Comparison of ENCODE assay signal across 8 mouse cellular contexts in the genomic region with DNA sequence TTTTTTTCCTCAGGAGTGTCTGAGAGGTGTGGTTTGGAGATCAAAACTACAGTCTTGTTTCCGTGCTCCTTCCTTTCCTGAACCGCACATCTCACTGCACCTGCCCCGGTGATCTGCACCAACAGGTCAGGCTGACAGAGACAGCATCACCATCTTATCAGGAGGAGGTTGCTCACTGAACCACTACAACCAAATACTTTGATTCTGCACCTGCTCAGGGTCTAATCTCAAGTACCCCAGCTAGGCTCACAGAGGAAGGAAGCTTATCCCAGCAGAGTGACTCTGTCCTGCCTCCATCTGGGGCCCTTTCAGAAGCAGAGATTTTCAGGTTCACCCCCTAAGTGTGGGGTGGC. TPM values are rescaled to one million over a fixed set of nuclear protein-coding genes. Genes with fewer than 3 reads are reported as not detected.
DNase-seq lines count a peak whose midpoint lies in the region; ATAC-seq lines count a peak whose summit lies in the region.

No protein-coding gene starts in this region.

- ATAC-seq in megakaryocyte-erythroid progenitor cell, adult 5-6 weeks (replicated peaks; ENCODE audit: low FRiP score, low TSS enrichment, poor library complexity, severe bottlenecking): 0 out of 2 replicates have a peak, but pooled peaks have one; percentile 0
- ATAC-seq in erythroid progenitor cell, adult 5-6 weeks (replicated peaks; ENCODE audit: low FRiP score, poor library complexity, severe bottlenecking): no peak
- ATAC-seq in activated CD4-positive, CD25-positive, alpha-beta regulatory T cell, adult 4 months: no peak

- 11% methylated on average over 3 of the region's 3 CpGs for WGBS in hindbrain, embryonic 10.5 days

- no peaks in the 10 kb centered on the region for H3K36me3 ChIP-seq in hindbrain, embryonic 10.5 days

- H3K27me3 ChIP-seq in hindbrain, embryonic 10.5 days (ENCODE audit: insufficient read depth, poor library complexity, severe bottlenecking): peaks cover 13% of the 10 kb centered on the region

- peak; percentile 17 to 53 for DNase-seq in thymus, adult 18-20 months
- no peak for DNase-seq in thymus, postnatal 10 days (ENCODE audit: low spot score in 2 of 2)
- DNase-seq in hindbrain, embryonic 10.5 days (ENCODE audit: low spot score): no peak
- DNase-seq in thymus, postnatal 4 days: peak; percentile 33
- DNase-seq in ovary, postnatal 10 days (ENCODE audit: low spot score): no peak

- H3K9me3 ChIP-seq in hindbrain, embryonic 10.5 days: no peaks in the 10 kb centered on the region

- peak overlapping the region; percentile 80 for H3K4me3 ChIP-seq in hindbrain, embryonic 10.5 days

- peak overlapping the region; percentile 83; the same call in 1 of the 2 replicates for H3K27ac ChIP-seq in hindbrain, embryonic 10.5 days

- peaks cover 27% of the 10 kb centered on the region for H3K4me1 ChIP-seq in hindbrain, embryonic 10.5 days (replicated peaks)

RNA-seq across cellular contexts. Expression of a gene that starts 0.6 kb away (rescaled TPM):
- polyA plus RNA-seq in hindbrain, embryonic 10.5 days (2016; fragmentation: Nextera tagmentation; extraction: Ambion mirVana): 8.4 and 9.2 TPM in 2 replicates
- total RNA-seq in megakaryocyte-erythroid progenitor cell, adult 5-6 weeks (2014; fragmentation: Nextera tagmentation): 0.59 TPM in 1 of 2 replicates, not detected in the other
- not detected in 2 replicates for total RNA-seq in megakaryocyte-erythroid progenitor cell, adult 5-6 weeks (2017)
- total RNA-seq in erythroid progenitor cell, adult 5-6 weeks (2015; ENCODE audit: low replicate concordance): 0.72 TPM in 1 of 2 replicates, not detected in the other
- 0.13 and 3.5 TPM in 2 replicates for total RNA-seq in erythroid progenitor cell, adult 5-6 weeks (2017; ENCODE audit: low replicate concordance)
- under 1 TPM; 0.46 to 0.79 TPM for polyA plus RNA-seq in activated CD4-positive, CD25-positive, alpha-beta regulatory T cell, adult 4 months (2017; shearing (Covaris generic))

Comparison
In these comparisons a context has a peak if more than half of its experiments do, and no peak if none do; other contexts are left out.
1. DNase-seq: peak in thymus, adult 18-20 months (2 of 2) and thymus, postnatal 4 days (single experiment); none in thymus, postnatal 10 days (0 of 2), hindbrain, embryonic 10.5 days (single experiment) and ovary, postnatal 10 days (single experiment).